Mouse (Mus musculus) kidney, postnatal 14 days (tissue): ENCODE data around the gene Adcy10.
A peak's percentile ranks its signal among the peaks of the same experiment; 100 is the strongest.

Source experiments
- DNase-seq: peaks from one replicate; pipeline ENCODE4 v3.0.0; 2022; ENCODE audit warnings: mixed read lengths

Gene Adcy10

DNA sequence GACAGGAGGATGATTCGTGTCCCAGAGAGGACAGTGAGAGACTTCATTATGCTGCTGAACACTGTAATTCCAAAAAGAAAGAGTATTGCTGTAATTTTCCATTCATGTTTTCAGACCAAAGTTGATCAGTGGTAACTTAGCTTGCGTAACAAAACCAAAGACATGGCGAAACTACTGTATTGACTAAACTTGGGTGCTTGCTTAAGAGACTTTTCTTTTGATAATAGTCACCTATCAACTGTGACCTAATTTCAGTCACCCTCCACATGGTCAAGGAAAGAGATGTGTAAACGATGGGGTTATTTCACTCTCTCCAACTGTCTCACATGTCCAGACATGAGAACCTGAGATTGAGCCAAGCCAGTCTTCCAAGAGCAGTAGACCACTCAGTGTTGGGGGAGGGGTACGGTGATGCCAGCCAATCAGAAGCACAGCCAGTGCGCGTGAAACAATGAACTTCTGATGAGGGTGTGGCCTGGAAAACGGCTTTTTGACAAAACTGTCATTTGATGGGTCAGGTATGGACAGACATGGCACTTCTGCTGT is at the start of gene Adcy10:
Adcy10 (plus strand) TSS at position 496 of the 546 bp plus-strand sequence.
- DNase-seq: no peak

DNA sequence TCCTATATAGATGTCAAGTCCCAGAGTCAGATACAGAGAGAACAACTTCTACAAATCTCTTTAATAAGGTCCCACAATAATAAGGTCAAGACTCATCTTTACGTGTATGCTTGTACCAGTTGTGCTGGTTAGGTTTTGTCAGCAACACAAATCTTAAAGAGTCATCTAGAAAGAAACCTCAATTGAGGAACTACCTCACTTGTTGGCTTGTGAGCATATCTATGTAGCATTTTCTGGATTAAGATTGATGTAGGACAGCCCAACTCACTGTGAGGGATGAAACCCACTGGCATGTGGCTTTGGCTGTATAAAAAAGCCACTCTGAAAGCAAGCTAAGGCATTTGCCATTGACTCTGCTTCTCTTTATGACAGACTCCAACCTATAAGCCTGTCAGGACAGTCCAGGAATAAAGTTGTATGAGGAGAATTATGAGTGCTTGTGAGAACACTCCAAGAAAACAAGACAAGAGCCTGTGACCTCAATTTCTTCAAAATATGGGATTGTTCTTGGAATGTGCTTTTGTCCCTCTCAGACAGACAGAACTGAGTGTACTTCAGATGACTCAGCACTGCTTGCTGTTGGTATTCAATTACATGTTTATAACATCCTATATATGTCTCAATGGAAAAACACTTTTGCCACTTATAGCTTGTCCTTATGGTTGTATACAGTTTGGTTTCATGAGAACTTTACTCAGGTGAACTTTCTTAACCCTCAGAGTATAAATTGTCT is 46.5 kb upstream of the Adcy10 start:
- no peak for DNase-seq

DNA sequence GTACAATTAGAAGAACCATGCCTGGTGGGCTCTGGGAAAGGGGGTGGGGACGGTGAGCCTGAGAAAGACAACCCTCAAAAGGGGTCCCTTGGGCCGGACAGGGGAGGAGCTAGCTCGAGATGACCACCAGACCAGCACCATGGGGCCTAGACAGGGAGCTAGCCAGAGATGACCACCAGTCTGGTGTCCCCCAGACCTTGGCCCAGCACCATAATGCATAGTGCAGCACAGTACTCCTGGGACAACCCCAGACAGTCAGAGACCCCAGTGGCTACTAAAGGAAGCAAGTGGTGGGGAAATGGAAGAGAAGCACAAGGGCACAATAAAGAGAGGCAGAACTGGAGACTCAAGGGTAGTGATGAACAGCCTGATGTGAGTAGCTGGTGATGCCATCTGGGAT is 44.2 kb upstream of the Adcy10 start:
- DNase-seq: no peak

DNA sequence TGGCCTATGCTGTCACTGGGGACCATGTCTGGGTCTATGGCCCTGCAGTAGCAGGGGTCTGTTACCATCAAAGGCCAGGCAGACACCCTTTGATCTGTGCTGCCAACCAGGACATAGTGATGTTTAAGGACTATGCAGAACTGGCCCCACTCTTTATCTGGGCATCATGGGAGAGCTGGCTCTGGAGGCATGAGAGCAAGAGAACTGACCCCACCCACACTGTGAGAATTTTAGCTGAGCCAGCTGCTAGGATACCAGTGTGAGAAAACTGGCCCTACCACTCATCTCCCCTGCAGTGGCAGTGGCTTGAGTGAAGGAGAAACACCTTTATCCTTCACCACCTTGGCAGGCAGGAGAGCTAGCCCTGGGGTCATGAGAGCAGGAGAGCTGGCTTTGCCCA is 43.8 kb upstream of the Adcy10 start:
- DNase-seq: no peak

DNA sequence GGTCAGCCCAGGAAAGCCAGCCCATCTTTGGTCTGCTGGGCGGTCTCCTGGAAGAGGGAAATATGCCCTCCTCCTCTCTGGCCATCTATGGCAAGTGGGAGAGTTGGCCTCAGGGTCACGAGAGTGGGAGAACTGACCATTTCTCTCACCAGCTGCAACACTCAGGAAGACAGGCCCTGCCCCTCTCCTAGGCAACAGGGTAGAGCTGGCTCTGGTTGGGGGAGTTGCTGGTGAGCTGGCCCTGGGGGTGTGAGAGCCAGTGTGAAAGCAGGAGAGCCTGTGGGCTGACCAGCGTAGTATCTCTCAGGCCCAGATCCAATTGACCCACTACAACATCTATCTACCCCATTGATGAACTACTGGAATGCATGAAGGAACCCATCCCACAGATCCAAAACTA is 43.3 kb upstream of the Adcy10 start:
- DNase-seq: no peak

DNA sequence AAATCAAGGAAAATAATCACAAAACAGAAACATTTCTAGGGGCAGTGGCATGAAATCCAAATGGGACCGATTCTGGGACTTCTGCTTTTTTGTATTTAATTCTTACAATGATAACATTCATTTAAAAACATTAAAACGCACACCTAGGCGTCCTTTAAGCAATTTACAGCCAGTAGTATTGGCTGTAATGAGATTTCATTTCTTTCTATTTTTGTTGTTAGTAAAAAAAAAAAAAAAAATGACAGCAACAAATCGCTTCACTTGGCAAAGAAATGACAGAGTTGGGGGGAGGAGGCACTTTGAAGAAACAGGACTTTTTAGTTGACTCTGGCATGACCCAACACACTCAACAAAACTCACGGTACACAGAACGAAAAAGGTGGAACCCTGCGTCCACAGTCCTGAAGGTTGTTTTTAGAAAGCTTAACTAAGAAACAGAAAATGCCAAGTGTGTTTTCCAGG is 25.9 kb upstream of the Adcy10 start:
- no peak for DNase-seq

DNA sequence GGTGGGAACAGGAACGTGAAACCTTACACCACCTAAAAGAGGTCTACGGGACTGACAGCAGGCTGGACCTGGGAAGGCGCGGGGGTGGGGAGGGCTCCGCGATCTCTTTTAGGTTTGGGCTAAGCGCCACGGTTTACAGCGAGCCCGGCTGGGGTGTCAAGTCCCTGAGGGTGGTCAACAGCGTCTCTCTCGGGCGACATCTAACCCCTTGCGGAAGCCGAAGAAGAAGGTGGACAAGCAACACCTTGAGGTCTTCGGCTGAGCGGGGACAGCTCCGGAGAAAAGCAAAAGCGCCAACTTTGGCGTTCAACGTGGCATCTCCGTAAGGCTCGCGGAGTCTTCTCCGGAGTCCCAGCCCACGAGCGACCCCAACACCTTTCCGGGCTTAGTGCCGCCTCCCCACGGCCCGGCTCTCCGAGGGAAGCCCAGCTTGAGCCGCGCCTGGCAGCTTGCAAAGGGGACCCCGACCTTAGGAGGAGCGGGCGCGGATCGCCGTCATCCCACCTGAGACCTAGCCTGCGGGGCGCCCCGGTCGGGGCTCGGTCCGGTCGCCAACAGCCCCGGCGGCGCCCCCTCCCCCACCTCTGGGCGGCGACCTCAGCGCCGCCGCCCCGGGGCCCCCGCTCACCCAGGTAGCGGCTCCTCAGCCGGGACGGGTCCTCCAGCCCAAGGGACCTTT is 25.3 kb upstream of the Adcy10 start:
- DNase-seq: peak; percentile 70

DNA sequence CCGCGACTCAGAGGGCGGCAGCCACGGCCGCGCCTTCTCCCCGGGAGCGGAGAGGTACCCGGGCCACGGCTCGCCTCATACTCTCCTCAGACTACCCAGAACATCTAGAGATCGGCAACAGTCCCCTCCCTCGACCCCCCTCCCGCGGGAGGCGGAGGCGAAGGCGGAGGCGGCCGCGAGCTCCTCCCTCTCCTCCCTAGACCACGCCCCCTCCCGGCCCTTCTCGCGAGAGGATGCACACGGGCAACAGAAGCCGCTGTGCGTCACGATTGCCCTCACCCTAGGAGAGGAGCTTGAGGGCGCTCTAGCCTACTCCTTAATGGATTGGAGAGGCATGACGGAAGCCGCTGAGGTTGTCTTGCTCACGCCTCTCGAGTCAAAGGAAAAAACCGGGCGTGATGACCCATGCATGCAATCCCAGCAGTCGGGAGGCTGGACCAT is 24.6 kb upstream of the Adcy10 start, which contains the start of the genes Dcaf6 and Mpc2:
Dcaf6 (minus strand) TSS at position 116 of the 441 bp plus-strand sequence.
Mpc2 (plus strand) TSS at position 278 of the 441 bp plus-strand sequence.
- DNase-seq: peak; percentile 99

DNA sequence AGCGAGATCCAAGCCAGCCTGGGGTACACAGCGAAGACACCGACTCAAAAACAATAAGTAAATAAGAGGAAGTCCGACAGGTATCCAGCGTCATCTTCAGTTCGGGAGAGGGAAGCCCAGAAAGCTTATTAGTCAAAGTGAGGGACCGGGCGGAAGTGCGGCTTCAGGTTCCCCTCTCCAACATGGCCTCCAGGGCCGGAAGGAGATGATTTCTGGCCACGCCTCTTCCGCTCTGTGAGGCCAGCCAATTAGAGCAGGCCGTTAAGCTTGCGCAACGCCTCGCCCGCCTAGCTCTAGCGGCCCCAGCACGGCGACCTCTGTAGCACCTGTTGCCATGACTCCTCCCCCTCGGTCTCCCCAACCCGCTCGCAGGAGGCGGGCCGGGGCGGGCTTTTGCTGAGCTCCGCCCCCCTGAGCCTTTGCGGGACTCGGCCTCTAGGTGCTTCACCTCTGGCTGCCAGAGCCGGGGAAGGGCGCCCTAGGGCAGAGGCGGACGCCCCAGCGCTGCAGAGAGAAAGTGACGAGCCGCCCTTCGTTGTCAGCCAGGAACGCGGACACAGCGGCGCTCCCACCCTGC is 24.1 kb upstream of the Adcy10 start:
- DNase-seq: peak; percentile 100

DNA sequence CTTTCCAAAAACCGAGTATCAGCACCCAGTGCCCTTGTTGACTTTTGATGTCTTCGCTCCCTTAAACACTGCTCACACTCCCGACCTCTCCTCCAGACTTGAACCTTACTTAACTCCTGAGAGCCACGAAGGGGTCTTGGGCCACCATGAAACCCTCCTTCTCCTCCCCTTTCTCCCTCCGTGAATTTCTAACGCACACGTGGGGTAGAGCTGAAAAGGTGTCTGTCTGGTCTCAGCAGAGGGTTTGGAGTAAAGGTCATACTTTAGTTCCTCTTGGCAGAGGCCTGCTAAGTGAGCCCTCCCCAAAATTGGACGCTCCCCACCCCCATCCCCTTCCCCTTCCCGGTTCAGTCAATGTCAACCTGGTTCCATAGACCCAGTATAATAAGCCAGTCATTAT is 23.3 kb upstream of the Adcy10 start:
- peak; percentile 53 for DNase-seq

DNA sequence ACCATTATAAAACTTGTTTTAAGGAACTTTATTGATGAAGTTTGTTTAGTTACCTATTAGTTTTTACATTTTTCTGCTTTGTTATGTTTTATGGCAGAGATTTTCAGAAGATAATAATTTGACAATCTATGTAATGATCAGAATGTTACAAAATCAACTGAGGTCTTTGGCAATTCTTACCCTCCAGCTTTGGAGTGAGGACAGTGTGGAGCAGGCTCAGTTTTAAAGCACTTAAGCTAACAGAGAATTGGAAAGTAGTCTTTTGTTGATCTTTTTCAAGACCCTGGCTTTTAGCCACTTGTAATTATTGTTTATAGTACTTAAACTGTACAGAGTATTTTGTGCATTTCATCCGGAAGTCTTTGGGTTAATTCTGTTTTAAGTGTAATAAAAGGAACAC is 22.1 kb upstream of the Adcy10 start:
- DNase-seq: no peak

DNA sequence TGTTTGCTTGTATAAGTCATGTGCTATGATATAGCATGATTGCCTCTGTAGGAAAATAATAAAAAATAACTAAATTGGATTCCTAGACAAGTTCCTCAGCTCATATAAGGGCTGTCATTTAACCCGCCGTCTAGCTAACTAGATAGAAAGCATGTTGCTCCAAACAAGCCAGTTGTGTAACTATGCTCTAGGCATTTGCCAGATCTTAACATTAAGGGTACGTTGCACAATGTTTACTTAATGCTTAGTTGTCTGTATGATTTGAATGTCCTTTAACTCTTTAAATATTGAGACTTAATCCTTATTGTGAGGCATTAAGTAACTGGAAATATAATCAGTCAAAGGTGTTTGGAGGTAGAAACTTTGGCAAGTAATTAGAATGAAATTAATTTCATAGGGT is 20.4 kb upstream of the Adcy10 start:
- no peak for DNase-seq

DNA sequence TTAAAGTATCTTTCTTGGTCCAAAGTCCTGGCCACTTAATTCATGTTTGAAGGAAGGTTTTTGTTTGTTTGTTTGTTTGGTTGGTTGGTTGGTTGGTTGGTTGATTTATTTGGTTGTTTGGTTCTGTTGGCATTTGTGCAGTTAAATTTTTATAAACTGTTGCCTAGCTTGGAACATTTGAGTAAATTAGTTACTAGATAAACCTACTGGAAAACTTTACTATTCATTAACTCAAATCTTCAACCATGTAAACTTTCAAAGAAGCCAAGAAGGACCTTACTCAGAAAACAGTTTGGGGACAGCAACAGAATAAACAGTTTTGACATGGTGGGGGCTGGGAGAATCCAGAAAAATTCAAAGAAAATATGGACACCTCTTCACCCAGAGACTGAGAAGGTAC is 16.0 kb upstream of the Adcy10 start:
- DNase-seq: no peak

DNA sequence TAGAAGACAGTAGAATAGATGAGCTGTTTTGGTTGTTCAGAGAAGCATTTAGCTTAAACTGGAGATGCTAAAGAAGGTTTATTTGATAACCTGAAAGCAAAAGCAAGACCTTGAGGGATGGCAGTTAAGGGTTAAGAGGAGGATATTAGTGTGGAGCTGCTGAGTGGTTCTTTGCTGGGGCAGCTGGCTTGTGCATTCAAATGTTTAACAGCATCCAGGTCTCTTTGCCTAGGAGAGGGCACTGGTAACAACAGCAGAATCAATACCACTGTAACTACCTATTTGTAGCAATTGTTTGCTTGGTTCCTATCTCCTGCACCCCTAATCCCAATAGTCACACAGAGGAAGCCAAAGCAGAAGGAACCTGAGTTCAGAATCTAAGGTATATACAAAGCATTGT is 15.3 kb upstream of the Adcy10 start:
- peak; percentile 23 for DNase-seq

DNA sequence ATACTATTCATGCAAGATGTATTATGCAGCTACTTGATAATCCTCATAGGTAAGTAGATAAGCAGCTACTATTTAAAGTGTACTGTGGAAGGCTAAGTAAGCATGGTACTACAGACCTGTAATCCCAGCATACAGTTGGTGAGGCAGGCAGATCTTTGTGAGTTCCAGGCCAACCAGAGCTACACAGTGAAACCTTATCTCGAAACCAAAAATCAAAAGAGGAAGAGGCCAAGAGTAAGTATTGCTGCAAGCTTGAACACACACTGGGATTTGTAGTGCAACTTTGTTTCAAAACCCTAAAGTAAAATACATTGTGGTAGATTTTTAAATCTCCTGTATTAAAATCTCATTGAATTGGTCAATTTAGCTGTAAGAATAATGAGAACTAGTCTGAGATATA is 13.5 kb upstream of the Adcy10 start:
- DNase-seq: no peak

DNA sequence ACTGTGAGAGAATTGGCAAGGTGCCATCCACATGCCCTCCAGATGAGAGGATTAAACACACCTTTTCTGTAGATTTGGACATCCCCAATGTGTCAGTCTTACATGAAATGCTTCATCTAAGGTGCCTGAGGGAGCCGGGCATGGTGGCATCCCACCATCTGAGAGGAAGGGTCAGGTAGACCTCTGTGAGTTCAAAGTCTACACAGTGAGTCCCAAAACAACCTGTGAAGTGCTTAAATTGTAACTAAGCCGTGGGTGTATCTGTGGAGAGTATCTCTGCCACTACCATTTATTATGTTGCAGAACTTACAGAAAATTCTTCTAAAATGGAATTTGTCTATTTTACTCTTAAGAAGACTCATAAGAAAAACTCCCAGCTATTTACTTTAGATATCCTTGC is 1.1 kb downstream of the Adcy10 start:
- DNase-seq: peak; percentile 19

DNA sequence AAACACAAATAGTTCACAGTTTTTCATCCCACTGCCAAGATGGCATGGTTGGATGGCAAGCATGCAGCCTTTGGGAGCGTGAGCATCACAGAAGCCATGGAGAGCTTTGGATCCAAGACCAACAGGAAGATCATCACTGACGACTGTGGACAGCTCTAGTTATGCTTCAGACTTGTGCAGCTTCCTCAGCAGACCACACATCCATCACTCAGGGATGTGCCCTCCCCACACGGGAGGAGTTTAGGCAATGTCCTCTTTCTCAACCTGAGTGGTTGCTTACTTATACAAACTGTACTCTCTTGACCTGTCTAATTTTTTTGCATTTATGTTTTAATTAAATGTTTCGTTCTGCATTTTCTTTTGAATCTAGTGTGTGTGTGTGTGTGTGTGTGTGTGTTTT is 4.2 kb downstream of the Adcy10 start:
- no peak for DNase-seq

DNA sequence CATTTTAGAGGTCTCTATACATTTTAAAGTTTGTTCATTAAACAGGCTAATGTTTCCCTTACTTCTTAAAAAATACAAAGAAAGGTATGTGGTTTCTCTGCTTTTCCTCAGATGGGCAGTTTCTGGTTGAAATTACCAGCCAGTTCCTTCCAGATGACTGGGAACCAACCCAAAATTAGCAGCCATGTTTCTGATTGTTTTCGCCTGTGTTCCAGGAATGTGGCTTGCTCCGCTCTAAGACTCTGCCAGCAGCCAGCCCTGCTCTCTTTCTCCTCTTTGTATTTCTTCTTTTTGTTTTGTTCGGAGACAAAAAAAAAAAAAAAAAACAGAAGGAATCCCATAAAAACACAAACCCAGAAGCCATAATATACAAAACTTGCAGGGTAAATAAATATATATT is 13.9 kb downstream of the Adcy10 start:
- DNase-seq: peak; percentile 17

DNA sequence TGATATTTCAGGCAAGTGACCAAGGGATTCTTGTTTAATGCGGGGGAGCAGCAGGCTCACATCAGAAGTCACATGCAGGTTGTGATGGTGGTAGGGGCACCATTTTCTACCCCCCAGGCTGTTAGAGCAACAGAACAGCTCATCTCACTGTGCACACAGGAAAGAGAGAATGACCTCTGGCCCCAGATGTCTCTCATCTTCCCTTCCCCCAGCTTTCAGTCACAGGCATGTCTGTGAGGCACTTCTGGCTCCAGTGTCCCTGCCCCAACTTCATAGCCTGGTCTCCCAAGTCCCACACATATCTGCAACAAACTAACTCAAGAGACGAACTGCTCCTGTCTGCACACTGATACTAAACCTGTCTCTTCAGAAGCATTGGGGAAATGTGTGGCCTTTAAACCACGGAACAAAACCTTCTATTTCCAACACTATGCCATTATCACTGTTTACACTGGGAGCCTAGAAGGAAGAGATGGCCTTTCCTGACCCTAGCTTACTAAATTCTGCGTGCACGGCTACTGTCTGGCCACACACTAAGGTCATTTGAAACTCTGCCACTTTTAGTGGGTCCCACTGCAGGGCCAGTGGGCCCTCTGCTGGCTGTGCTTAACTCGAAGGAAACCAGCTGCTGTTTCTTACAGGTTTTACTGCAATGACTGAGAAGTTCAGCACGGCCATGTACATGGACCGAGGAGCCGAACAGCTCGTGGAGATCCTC is 18.5 kb downstream of the Adcy10 start:
- DNase-seq: peak; percentile 84

DNA sequence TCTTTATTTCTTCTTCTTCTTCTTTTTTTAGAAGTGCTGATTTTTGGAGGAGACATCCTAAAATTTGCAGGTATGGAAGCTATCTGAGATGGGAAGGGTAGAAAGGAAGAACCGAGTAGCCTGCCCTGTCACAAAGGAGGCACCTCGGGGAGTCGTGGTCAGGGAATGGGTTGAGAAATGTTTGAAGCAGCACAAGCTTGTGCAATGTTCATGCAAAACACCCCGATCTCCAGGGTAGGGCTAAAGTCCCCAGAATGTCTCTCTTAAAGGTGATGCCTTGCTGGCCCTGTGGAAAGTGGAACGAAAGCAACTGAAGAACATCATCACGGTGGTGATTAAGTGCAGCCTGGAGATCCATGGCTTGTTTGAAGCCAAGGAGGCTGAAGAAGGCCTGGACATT is 21.3 kb downstream of the Adcy10 start:
- no peak for DNase-seq

DNA sequence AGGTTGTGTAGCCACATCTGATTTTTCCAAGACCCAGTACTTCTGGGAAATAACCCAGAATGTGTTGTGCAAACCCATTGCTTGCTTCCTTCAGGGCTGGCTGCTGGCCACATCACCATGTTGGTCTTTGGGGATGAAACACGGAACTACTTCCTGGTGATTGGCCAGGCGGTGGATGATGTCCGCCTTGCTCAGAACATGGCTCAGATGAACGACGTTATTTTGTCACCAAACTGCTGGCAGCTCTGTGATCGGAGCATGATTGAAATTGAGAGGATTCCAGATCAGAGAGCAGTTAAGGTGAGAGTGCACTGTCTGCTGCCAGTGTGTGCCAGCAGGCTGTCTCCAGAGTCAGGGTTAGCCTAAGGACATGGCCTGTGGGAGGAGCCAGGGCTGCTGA is 25.2 kb downstream of the Adcy10 start:
- peak; percentile 7 for DNase-seq

DNA sequence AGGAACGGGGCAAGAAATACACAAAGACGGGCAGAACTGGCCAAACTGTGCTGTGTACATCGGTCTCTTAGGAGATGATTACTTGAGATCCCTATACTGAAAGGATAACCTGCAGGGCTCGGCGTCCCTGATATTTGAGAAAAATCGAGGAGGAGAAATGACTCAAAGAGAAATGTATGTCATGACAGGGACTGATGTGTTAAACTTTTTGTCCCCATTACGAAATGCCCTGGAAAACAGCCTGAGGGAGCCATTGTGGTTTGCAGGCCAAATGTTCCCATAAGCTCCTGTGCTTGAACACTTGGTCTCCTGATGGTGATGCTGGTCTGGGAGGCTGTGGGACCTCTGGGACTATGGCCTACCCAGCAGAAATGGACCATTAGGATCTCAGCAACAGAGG is 35.7 kb downstream of the Adcy10 start:
- DNase-seq: no peak

DNA sequence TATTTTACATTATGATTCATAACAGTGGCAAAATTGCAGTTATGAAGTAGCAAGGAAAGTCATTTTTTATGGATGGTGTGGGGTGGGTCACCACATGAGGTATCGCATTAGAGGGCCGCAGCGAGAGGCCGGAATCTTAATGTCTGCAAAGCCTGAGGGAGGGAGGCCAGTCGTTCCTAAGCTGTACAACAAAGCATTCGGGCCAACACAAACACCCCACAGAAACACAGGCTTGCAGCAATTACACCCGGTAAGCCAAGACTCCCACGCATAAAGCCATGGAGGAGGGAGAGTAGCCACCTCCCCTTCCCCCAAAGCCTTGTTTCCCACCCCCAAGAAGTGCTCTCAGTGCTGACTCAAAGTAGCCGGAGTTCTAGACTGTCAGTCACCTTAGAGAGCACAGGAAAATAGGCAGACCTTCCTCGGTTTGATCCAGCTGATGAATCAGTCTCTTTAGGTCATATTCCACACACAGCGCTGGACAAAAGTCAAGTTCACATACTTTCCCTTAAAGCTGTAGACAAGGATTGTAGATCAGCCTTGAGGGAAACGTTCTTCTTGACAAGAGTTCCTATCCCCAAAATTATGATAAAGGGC is 51.2 kb downstream of the Adcy10 start:
- peak; percentile 24 for DNase-seq
